Mouse (Mus musculus): ENCODE measurements at regions not wholly inside any gene's neighbourhood (a gene's known extent, or its start where the extent isn't known, plus 50 kb on each side); places are given as distances from the start of the nearest gene placed in this dataset.

GRCm38 (mm10) chr9:46696171-46696570 lies 302.4 kb upstream of the Gm4791 start:
- no peak for ATAC-seq
- WGBS, result 81% methylated on average over 2 of the region's 2 CpGs

GRCm38 (mm10) chr9:46689331-46689730 lies 309.2 kb upstream of the Gm4791 start:
- Histone ChIP-seq H3K27me3 (replicated peaks; ENCODE audit: control insufficient read depth, insufficient read depth, low read length) (no peaks in the 10 kb centered on the region), H3K4me2 (ENCODE audit: low read length) (no peak overlapping the region), H3K9me3 (ENCODE audit: control insufficient read depth, low read length) (no peaks in the 10 kb centered on the region), H3K27ac (ENCODE audit: low read length) (no peak overlapping the region), H3K36me3 (ENCODE audit: control insufficient read depth, insufficient read depth) (no peaks in the 10 kb centered on the region), H3K4me3 (replicated peaks; ENCODE audit: low read length) (no peak overlapping the region), H3K4me1 (replicated peaks; ENCODE audit: control insufficient read depth, insufficient read depth, low read length) (no peaks in the 10 kb centered on the region), H3K9ac (replicated peaks; ENCODE audit: low read depth, low read length) (no peak overlapping the region)
- ATAC-seq, result no peak
- WGBS, result 75% methylated on average over 5 of the region's 5 CpGs

More at GRCm38 (mm10) chr9:46696171-46696570, 302.4 kb upstream of the Gm4791 start:
- H3K4me1 ChIP-seq (replicated peaks; ENCODE audit: control insufficient read depth, insufficient read depth, low read length), result no peaks in the 10 kb centered on the region
- H3K27me3 ChIP-seq (replicated peaks; ENCODE audit: control insufficient read depth, insufficient read depth, low read length), result no peaks in the 10 kb centered on the region
- no peak overlapping the region for H3K27ac ChIP-seq (ENCODE audit: low read length)
- no peak overlapping the region for H3K4me3 ChIP-seq (replicated peaks; ENCODE audit: low read length)
- no peak overlapping the region for H3K4me2 ChIP-seq (ENCODE audit: low read length)
- no peaks in the 10 kb centered on the region for H3K36me3 ChIP-seq (ENCODE audit: control insufficient read depth, insufficient read depth)
- H3K9me3 ChIP-seq (ENCODE audit: control insufficient read depth, low read length), result no peaks in the 10 kb centered on the region
- no peak overlapping the region for H3K9ac ChIP-seq (replicated peaks; ENCODE audit: low read depth, low read length)

DNA sequence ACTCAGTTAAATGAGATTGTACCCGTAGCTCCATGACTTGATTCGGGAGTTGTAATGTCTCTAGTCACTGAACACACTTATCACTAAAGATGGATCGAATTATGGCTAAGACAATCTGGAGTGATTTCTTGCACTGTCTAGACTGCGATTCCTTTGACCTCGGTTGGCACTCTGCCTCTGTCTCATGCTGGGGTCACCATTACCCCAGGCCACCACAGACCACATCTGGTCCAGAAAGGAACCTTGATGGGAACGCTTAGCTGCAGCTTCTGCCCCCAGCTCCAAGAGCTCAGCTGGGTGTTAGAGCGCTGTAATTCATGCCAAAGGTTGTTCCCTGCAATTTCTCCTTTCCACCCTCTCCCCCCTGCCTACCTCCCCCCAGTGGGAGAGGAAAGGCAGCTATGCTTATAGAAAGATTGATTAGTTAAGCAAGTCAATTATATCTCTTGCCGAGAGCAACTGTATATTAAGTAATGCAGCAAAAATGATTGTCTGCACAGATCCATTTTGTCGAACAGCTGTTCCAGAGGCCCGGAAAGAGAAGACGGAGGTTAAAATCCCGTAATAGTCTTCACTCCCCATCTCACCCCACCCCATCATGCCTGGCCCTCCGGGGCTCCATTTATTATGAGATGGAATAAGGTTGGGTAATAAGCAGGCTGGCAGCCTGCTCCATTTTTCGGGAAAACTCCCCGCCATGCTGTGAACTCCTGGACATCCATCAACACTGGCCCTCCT lies 314.3 kb upstream of the Gm4791 start:
- Histone ChIP-seq H3K4me1 (replicated peaks; ENCODE audit: control insufficient read depth, insufficient read depth, low read length) (no peaks in the 10 kb centered on the region), H3K27ac (ENCODE audit: low read length) (no peak overlapping the region), H3K27me3 (replicated peaks; ENCODE audit: control insufficient read depth, insufficient read depth, low read length) (no peaks in the 10 kb centered on the region), H3K9me3 (ENCODE audit: control insufficient read depth, low read length) (no peaks in the 10 kb centered on the region), H3K36me3 (ENCODE audit: control insufficient read depth, insufficient read depth) (no peaks in the 10 kb centered on the region), H3K4me2 (ENCODE audit: low read length) (no peak overlapping the region), H3K4me3 (replicated peaks; ENCODE audit: low read length) (no peak overlapping the region), H3K9ac (replicated peaks; ENCODE audit: low read depth, low read length) (no peak overlapping the region)
- WGBS, result 85% methylated on average over 15 of the region's 15 CpGs
- no peak for ATAC-seq

DNA sequence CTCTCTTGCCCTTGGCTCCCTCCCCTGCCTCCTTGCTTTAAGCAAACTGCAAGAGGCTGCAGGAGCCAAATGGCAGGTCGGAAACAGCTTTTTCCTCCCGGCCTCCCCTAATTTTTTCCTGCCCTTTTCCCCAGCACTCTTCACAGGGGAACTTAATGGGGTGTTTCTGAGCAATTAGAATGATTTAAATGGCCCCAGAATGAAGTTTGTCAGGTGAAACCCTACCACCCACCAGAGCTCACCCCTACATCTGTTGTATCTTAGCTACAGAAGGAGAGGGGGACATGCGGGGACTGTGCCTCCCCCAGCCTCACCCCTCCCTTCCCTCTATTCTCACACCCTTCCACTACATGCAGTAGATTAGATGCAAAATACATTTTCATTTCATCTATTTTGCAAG lies 326.5 kb upstream of the Gm4791 start:
- Histone ChIP-seq H3K4me1 (replicated peaks; ENCODE audit: control insufficient read depth, insufficient read depth, low read length) (no peaks in the 10 kb centered on the region), H3K9me3 (ENCODE audit: control insufficient read depth, low read length) (no peaks in the 10 kb centered on the region), H3K36me3 (ENCODE audit: control insufficient read depth, insufficient read depth) (no peaks in the 10 kb centered on the region), H3K4me2 (ENCODE audit: low read length) (no peak overlapping the region), H3K9ac (replicated peaks; ENCODE audit: low read depth, low read length) (no peak overlapping the region), H3K4me3 (replicated peaks; ENCODE audit: low read length) (no peak overlapping the region), H3K27ac (ENCODE audit: low read length) (no peak overlapping the region), H3K27me3 (replicated peaks; ENCODE audit: control insufficient read depth, insufficient read depth, low read length) (no peaks in the 10 kb centered on the region)
- WGBS, result 46% methylated on average over 3 of the region's 3 CpGs
- no peak for ATAC-seq

GRCm38 (mm10) chr9:46654422-46654821 lies 334.6 kb upstream of the 4931429L15Rik start:
- Histone ChIP-seq H3K4me1 (replicated peaks; ENCODE audit: control insufficient read depth, insufficient read depth, low read length) (no peaks in the 10 kb centered on the region), H3K27me3 (replicated peaks; ENCODE audit: control insufficient read depth, insufficient read depth, low read length) (peaks cover 3% of the 10 kb centered on the region; the same call in 1 of the 2 replicates), H3K27ac (ENCODE audit: low read length) (no peak overlapping the region), H3K4me3 (replicated peaks; ENCODE audit: low read length) (no peak overlapping the region), H3K36me3 (ENCODE audit: control insufficient read depth, insufficient read depth) (no peaks in the 10 kb centered on the region), H3K9me3 (ENCODE audit: control insufficient read depth, low read length) (no peaks in the 10 kb centered on the region), H3K4me2 (ENCODE audit: low read length) (no peak overlapping the region), H3K9ac (replicated peaks; ENCODE audit: low read depth, low read length) (no peak overlapping the region)
- 83% methylated on average over 8 of the region's 8 CpGs for WGBS
- no peak for ATAC-seq

- peaks cover 10% of the 10 kb centered on the region for H3K4me1 ChIP-seq (replicated peaks; ENCODE audit: control insufficient read depth, insufficient read depth, low read length)
- H3K9me3 ChIP-seq (ENCODE audit: control insufficient read depth, low read length), result no peaks in the 10 kb centered on the region
- H3K27me3 ChIP-seq (replicated peaks; ENCODE audit: control insufficient read depth, insufficient read depth, low read length), result 0 out of 2 replicates have a peak, but pooled peaks cover 3% of the 10 kb centered on the region
- no peak overlapping the region for H3K27ac ChIP-seq (ENCODE audit: low read length)
- H3K4me2 ChIP-seq (ENCODE audit: low read length), result no peak overlapping the region
- 17% methylated on average over 9 of the region's 9 CpGs for WGBS
- H3K4me3 ChIP-seq (replicated peaks; ENCODE audit: low read length), result no peak overlapping the region
- 0 out of 2 replicates have a peak, but pooled peaks have one; percentile 20 for ATAC-seq
- no peak overlapping the region for H3K9ac ChIP-seq (replicated peaks; ENCODE audit: low read depth, low read length)
- H3K36me3 ChIP-seq (ENCODE audit: control insufficient read depth, insufficient read depth), result no peaks in the 10 kb centered on the region
Observed at GRCm38 (mm10) chr9:46647238-46647922, 327.6 kb upstream of the 4931429L15Rik start.

DNA sequence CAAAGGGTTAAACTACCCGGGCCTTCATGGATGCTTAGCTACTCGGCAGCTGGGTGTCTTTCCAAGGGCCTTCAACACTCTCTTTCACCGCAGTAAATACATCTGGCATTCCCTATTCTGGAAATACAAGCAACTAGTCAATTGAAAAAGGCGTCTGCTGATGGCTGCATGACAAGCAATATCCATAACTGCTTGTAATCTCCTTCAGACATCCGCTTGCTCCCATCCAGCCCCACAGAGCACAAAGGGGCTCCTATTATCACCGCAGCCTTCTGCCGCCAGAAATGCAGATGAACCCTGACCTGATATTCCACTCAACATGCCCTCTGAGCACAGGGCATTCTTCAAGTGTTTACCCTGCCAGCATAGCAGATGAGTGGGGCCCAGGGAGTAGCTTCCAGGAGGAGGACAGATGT lies 325.7 kb upstream of the 4931429L15Rik start:
- 24% methylated on average over 7 of the region's 7 CpGs for WGBS
- peak; percentile 55; the same call in 1 of the 2 replicates for ATAC-seq
- no peak overlapping the region for H3K9ac ChIP-seq (replicated peaks; ENCODE audit: low read depth, low read length)

GRCm38 (mm10) chr9:46643551-46643950 lies 323.8 kb upstream of the 4931429L15Rik start:
- no peak overlapping the region for H3K27ac ChIP-seq (ENCODE audit: low read length)
- no peak overlapping the region for H3K9ac ChIP-seq (replicated peaks; ENCODE audit: low read depth, low read length)
- H3K4me3 ChIP-seq (replicated peaks; ENCODE audit: low read length), result no peak overlapping the region
- H3K4me1 ChIP-seq (replicated peaks; ENCODE audit: control insufficient read depth, insufficient read depth, low read length), result peaks cover 10% of the 10 kb centered on the region
- 73% methylated on average over 3 of the region's 3 CpGs for WGBS
- H3K27me3 ChIP-seq (replicated peaks; ENCODE audit: control insufficient read depth, insufficient read depth, low read length), result no peaks in the 10 kb centered on the region
- ATAC-seq, result no peak
- H3K9me3 ChIP-seq (ENCODE audit: control insufficient read depth, low read length), result no peaks in the 10 kb centered on the region
- no peaks in the 10 kb centered on the region for H3K36me3 ChIP-seq (ENCODE audit: control insufficient read depth, insufficient read depth)
- no peak overlapping the region for H3K4me2 ChIP-seq (ENCODE audit: low read length)

More for the DNA sequence above, 325.7 kb upstream of the 4931429L15Rik start:
- Histone ChIP-seq H3K27ac (ENCODE audit: low read length) (peak overlapping the region; percentile 24; the same call in 1 of the 2 replicates), H3K4me3 (replicated peaks; ENCODE audit: low read length) (no peak overlapping the region), H3K4me1 (replicated peaks; ENCODE audit: control insufficient read depth, insufficient read depth, low read length) (peaks cover 10% of the 10 kb centered on the region), H3K27me3 (replicated peaks; ENCODE audit: control insufficient read depth, insufficient read depth, low read length) (no peaks in the 10 kb centered on the region), H3K9me3 (ENCODE audit: control insufficient read depth, low read length) (no peaks in the 10 kb centered on the region), H3K4me2 (ENCODE audit: low read length) (no peak overlapping the region), H3K36me3 (ENCODE audit: control insufficient read depth, insufficient read depth) (no peaks in the 10 kb centered on the region)

- WGBS, result 7% methylated on average over 9 of the region's 9 CpGs
- Histone ChIP-seq H3K4me3 (replicated peaks; ENCODE audit: low read length) (no peak overlapping the region), H3K27ac (ENCODE audit: low read length) (no peak overlapping the region), H3K4me2 (ENCODE audit: low read length) (no peak overlapping the region), H3K36me3 (ENCODE audit: control insufficient read depth, insufficient read depth) (no peaks in the 10 kb centered on the region), H3K9me3 (ENCODE audit: control insufficient read depth, low read length) (no peaks in the 10 kb centered on the region), H3K4me1 (replicated peaks; ENCODE audit: control insufficient read depth, insufficient read depth, low read length) (peaks cover 9% of the 10 kb centered on the region), H3K27me3 (replicated peaks; ENCODE audit: control insufficient read depth, insufficient read depth, low read length) (no peaks in the 10 kb centered on the region), H3K9ac (replicated peaks; ENCODE audit: low read depth, low read length) (no peak overlapping the region)
- no peak for ATAC-seq
Observed at GRCm38 (mm10) chr9:46642696-46643095, 322.9 kb upstream of the 4931429L15Rik start.
